In the genomic region with DNA sequence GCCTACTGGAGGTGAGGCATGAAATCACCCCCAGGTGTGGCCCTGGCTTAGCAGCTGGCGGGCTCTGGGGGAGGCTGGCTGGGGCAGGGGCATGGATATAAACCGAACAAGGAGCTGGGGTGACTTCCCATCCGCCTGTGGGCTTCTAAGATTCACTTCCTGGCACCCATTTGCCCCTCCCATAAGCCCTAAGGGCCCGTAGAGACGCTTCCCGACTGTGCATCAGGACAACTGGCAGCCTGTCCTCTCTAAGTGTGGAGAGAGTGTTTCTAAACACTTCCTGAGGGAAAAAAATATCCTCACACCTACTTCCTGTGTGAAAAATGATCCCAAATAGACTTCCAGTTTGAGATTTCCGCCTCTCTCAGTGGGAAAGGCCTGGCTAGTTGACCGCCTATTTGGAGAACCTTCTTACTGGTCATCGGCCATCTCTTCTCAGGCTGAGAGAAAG, we compare ENCODE assay signal across 10 mouse cellular contexts. TPM values are rescaled to one million over a fixed set of nuclear protein-coding genes. Genes with fewer than 3 reads are reported as not detected.
DNase-seq lines count a peak whose midpoint lies in the region; ATAC-seq and TF ChIP-seq lines count a peak whose summit lies in the region.
"Had no signal": no experiment of that assay in that cellular context is flagged by ENCODE, and none has a peak within 500 bp of the region (broad histone marks: within the 10 kb centered on the region; RNA-seq: fewer than 3 reads in every experiment).

No protein-coding gene starts in this region.

- no peak for TF ChIP-seq CTCF in lung, postnatal 0 days (IDR thresholded peaks at IDR 0.05)
- TF ChIP-seq CTCF in liver, postnatal 0 days (IDR thresholded peaks at IDR 0.05; ENCODE audit: low read depth) = no peak

- no peaks in the 10 kb centered on the region for H3K9me3 ChIP-seq in lung, postnatal 0 days (ENCODE audit: low read length)
- no peaks in the 10 kb centered on the region for H3K9me3 ChIP-seq in stomach, embryonic 15.5 days
- no peaks in the 10 kb centered on the region for H3K9me3 ChIP-seq in liver, postnatal 0 days (ENCODE audit: low read length)

- H3K4me3 ChIP-seq in lung, postnatal 0 days (ENCODE audit: low read depth, low read length) = no peak overlapping the region
- H3K4me3 ChIP-seq in stomach, embryonic 15.5 days (replicated peaks) = 0 out of 2 replicates have a peak overlapping the region, but pooled peaks have one; percentile 2
- no peak overlapping the region for H3K4me3 ChIP-seq in liver, postnatal 0 days (ENCODE audit: low read depth, low read length)
- H3K4me3 ChIP-seq: myocyte had no signal

- H3K27me3 ChIP-seq in lung, postnatal 0 days (replicated peaks; ENCODE audit: insufficient read depth, low read length) = no peaks in the 10 kb centered on the region
- no peaks in the 10 kb centered on the region for H3K27me3 ChIP-seq in stomach, embryonic 15.5 days (replicated peaks)
- no peaks in the 10 kb centered on the region for H3K27me3 ChIP-seq in liver, postnatal 0 days (ENCODE audit: insufficient read depth, low read length)

- TF ChIP-seq EP300 in lung, postnatal 0 days (IDR thresholded peaks at IDR 0.05) = no peak
- TF ChIP-seq EP300 in liver, postnatal 0 days (IDR thresholded peaks at IDR 0.05; ENCODE audit: low read depth) = no peak

- H3K36me3 ChIP-seq in lung, postnatal 0 days (ENCODE audit: insufficient read depth, low read length) = no peaks in the 10 kb centered on the region
- H3K36me3 ChIP-seq in stomach, embryonic 15.5 days = no peaks in the 10 kb centered on the region
- no peaks in the 10 kb centered on the region for H3K36me3 ChIP-seq in liver, postnatal 0 days (replicated peaks; ENCODE audit: insufficient read depth, low read length)

- no peak overlapping the region for H3K9ac ChIP-seq in lung, postnatal 0 days (replicated peaks; ENCODE audit: low read depth)
- H3K9ac ChIP-seq in stomach, embryonic 15.5 days = no peak overlapping the region
- H3K9ac ChIP-seq in liver, postnatal 0 days (replicated peaks) = no peak overlapping the region

- ATAC-seq in lung, postnatal 0 days = no peak
- no peak for ATAC-seq in stomach, embryonic 15.5 days (ENCODE audit: insufficient read depth, low FRiP score, low read depth)
- ATAC-seq in megakaryocyte, adult 5-6 weeks (ENCODE audit: poor library complexity, severe bottlenecking) = no peak
- no peak for ATAC-seq in liver, postnatal 0 days
- ATAC-seq: inflammation-experienced regulatory T-cells, adult 6 months had no signal

- WGBS in lung, postnatal 0 days = 28% methylated on average over 9 of the region's 9 CpGs
- 47% methylated on average over 9 of the region's 9 CpGs for WGBS in stomach, embryonic 15.5 days
- 59% methylated on average over 9 of the region's 9 CpGs for WGBS in liver, postnatal 0 days (ENCODE audit: insufficient replicate concordance)

- peak overlapping the region; percentile 25; the same call in 1 of the 2 replicates for H3K4me2 ChIP-seq in lung, postnatal 0 days (replicated peaks; ENCODE audit: low read depth, low read length)
- H3K4me2 ChIP-seq in stomach, embryonic 15.5 days = peak overlapping the region; percentile 34
- H3K4me2 ChIP-seq in liver, postnatal 0 days (ENCODE audit: low read depth, low read length) = no peak overlapping the region

- H3K27ac ChIP-seq in lung, postnatal 0 days (ENCODE audit: low read length) = 0 out of 2 replicates have a peak overlapping the region, but pooled peaks have one; percentile 26
- peak overlapping the region; percentile 33; the same call in 1 of the 2 replicates for H3K27ac ChIP-seq in stomach, embryonic 15.5 days
- no peak overlapping the region for H3K27ac ChIP-seq in liver, postnatal 0 days (ENCODE audit: low read depth)

- peaks cover 7% of the 10 kb centered on the region; the same call in 1 of the 2 replicates for H3K4me1 ChIP-seq in lung, postnatal 0 days (ENCODE audit: insufficient read depth, low read depth, low read length)
- peaks cover 16% of the 10 kb centered on the region for H3K4me1 ChIP-seq in stomach, embryonic 15.5 days
- 0 out of 2 replicates have a peak, but pooled peaks cover 5% of the 10 kb centered on the region for H3K4me1 ChIP-seq in liver, postnatal 0 days (ENCODE audit: insufficient read depth)

- peak; percentile 40 to 65 for DNase-seq in frontal cortex, postnatal 36 days (ENCODE audit: low spot score in 2 of 2)
- no peak for DNase-seq in frontal cortex, postnatal 10 days (ENCODE audit: low spot score in 2 of 2)
- peak; percentile 49 for DNase-seq in lung, postnatal 0 days (ENCODE audit: low spot score)
- DNase-seq in lung, adult 18-20 months = no peak
- DNase-seq in kidney, postnatal 4 days = peak; percentile 44 to 51
- no peak for DNase-seq in liver, postnatal 0 days

RNA-seq across cellular contexts. Expression of gene Cryba4, which starts 36.5 kb away (rescaled TPM):
- 0.87 and 1.5 TPM in 2 replicates for polyA plus RNA-seq in lung, postnatal 0 days (2015; fragmentation: Nextera tagmentation; extraction: Ambion mirVana)
- polyA plus RNA-seq in stomach, embryonic 15.5 days (2015; fragmentation: Nextera tagmentation; extraction: Ambion mirVana) = 1.7 TPM in 2 replicates
- 5.2 and 8.4 TPM in 2 replicates for total RNA-seq in megakaryocyte, adult 5-6 weeks (2015)
- 3.3 and 3.7 TPM in 2 replicates for total RNA-seq in megakaryocyte, adult 5-6 weeks (2017)
- polyA plus RNA-seq in liver, postnatal 0 days (2015; fragmentation: Nextera tagmentation; extraction: Ambion mirVana) = 0.59 and 0.86 TPM in 2 replicates

RNA-seq across cellular contexts. Expression of gene Crybb1, which starts 39.8 kb away (rescaled TPM):
- 1.4 and 1.7 TPM in 2 replicates for polyA plus RNA-seq in lung, postnatal 0 days (2015; fragmentation: Nextera tagmentation; extraction: Ambion mirVana)
- polyA plus RNA-seq in stomach, embryonic 15.5 days (2015; fragmentation: Nextera tagmentation; extraction: Ambion mirVana) = 4.0 TPM in 2 replicates
- 2.4 and 4.2 TPM in 2 replicates for total RNA-seq in megakaryocyte, adult 5-6 weeks (2015)
- 1.2 and 2.3 TPM in 2 replicates for total RNA-seq in megakaryocyte, adult 5-6 weeks (2017)
- polyA plus RNA-seq in liver, postnatal 0 days (2015; fragmentation: Nextera tagmentation; extraction: Ambion mirVana) = 0.33 TPM in 1 of 2 replicates, not detected in the other

Comparison
In these comparisons a context has a peak if more than half of its experiments do, and no peak if none do; other contexts are left out.
1. DNase-seq: peak in frontal cortex, postnatal 36 days (2 of 2), lung, postnatal 0 days (single experiment) and kidney, postnatal 4 days (2 of 2); none in frontal cortex, postnatal 10 days (0 of 2), lung, adult 18-20 months (0 of 2) and liver, postnatal 0 days (single experiment).